Mouse (Mus musculus): ENCODE measurements around the gene Rassf3.

Rassf3 gene

GRCm38 (mm10) chr10:121476190-121476967, at the start of gene Rassf3:
Rassf3 (minus strand) TSS chr10:121476347.
- DNase-seq (ENCODE audit: low spot score), result peak; percentile 85

- DNase-seq (ENCODE audit: low spot score), result no peak
Measured at GRCm38 (mm10) chr10:121520923-121521585, 44.9 kb upstream of the Rassf3 start.

- no peak for DNase-seq (ENCODE audit: low spot score)
Measured at GRCm38 (mm10) chr10:121519710-121520109, 43.6 kb upstream of the Rassf3 start.

- DNase-seq (ENCODE audit: low spot score), result peak; percentile 79
Measured at GRCm38 (mm10) chr10:121516008-121516600, 40.0 kb upstream of the Rassf3 start.

- no peak for DNase-seq (ENCODE audit: low spot score)
Measured at GRCm38 (mm10) chr10:121509751-121510643, 33.9 kb upstream of the Rassf3 start.

GRCm38 (mm10) chr10:121507755-121508544, 31.8 kb upstream of the Rassf3 start:
- DNase-seq (ENCODE audit: low spot score), result no peak

- no peak for DNase-seq (ENCODE audit: low spot score)
Measured at GRCm38 (mm10) chr10:121506731-121507583, 30.8 kb upstream of the Rassf3 start.

GRCm38 (mm10) chr10:121505929-121506328, 29.8 kb upstream of the Rassf3 start:
- no peak for DNase-seq (ENCODE audit: low spot score)

GRCm38 (mm10) chr10:121504973-121505911, 29.1 kb upstream of the Rassf3 start:
- no peak for DNase-seq (ENCODE audit: low spot score)

- DNase-seq (ENCODE audit: low spot score), result no peak
Measured at GRCm38 (mm10) chr10:121501160-121501559, 25.0 kb upstream of the Rassf3 start.

GRCm38 (mm10) chr10:121500034-121500433, 23.9 kb upstream of the Rassf3 start:
- no peak for DNase-seq (ENCODE audit: low spot score)

GRCm38 (mm10) chr10:121499063-121499462, 22.9 kb upstream of the Rassf3 start:
- DNase-seq (ENCODE audit: low spot score), result no peak

GRCm38 (mm10) chr10:121498481-121498904, 22.3 kb upstream of the Rassf3 start:
- DNase-seq (ENCODE audit: low spot score), result no peak

- no peak for DNase-seq (ENCODE audit: low spot score)
Measured at GRCm38 (mm10) chr10:121497968-121498367, 21.8 kb upstream of the Rassf3 start.

- DNase-seq (ENCODE audit: low spot score), result no peak
Measured at GRCm38 (mm10) chr10:121496616-121497015, 20.5 kb upstream of the Rassf3 start.

- no peak for DNase-seq (ENCODE audit: low spot score)
Measured at GRCm38 (mm10) chr10:121494163-121494425, 17.9 kb upstream of the Rassf3 start.

- no peak for DNase-seq (ENCODE audit: low spot score)
Measured at GRCm38 (mm10) chr10:121493374-121494162, 17.4 kb upstream of the Rassf3 start.

- DNase-seq (ENCODE audit: low spot score), result no peak
Measured at GRCm38 (mm10) chr10:121492608-121493315, 16.6 kb upstream of the Rassf3 start.

All from urinary bladder, postnatal 10 days (tissue).